Mouse (Mus musculus): ENCODE measurements around the gene Olfr699. TPM values are rescaled to one million over a fixed set of nuclear protein-coding genes. Genes with fewer than 3 reads are reported as not detected.

The Olfr699 gene
- total RNA-seq (2023) = not detected

GRCm38 (mm10) chr7:106793098-106793497 lies at the start of gene Olfr699:
Olfr699 (minus strand) TSS chr7:106793198.

GRCm38 (mm10) chr7:106833793-106834192 lies 40.8 kb upstream of the Olfr699 start, which contains the start of gene Olfr702:
Olfr702 (minus strand) TSS chr7:106833893.

GRCm38 (mm10) chr7:106813829-106814228 lies 20.8 kb upstream of the Olfr699 start, which contains the start of gene Olfr701:
Olfr701 (plus strand) TSS chr7:106814129.

GRCm38 (mm10) chr7:106808734-106809133 lies 15.7 kb upstream of the Olfr699 start, which contains the start of gene Olfr700:
Olfr700 (minus strand) TSS chr7:106808834.

DNA sequence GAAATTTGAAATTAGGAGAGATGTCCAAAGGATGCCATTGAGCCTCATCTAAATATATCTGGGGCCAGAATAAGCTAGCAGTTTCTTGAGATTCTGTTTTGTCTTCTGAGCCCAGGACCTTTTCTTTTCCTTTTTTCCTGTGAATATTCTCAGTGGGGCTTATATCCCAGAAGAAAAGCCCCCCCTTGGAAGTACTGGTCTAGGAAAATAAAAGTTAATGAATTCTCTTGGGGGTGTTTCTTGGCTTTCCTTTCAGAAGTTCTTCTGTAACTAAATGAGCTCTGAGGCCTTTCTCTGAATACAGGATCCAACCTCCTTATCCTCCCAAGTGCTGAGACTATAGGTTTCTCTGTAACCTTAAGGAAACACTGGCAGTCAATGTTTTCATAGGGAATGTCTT lies 37.7 kb downstream of the Olfr699 start, which contains the start of gene Olfr698:
Gene Olfr698 (minus strand): TSS at position 101 of the 400 bp plus-strand sequence.

DNA sequence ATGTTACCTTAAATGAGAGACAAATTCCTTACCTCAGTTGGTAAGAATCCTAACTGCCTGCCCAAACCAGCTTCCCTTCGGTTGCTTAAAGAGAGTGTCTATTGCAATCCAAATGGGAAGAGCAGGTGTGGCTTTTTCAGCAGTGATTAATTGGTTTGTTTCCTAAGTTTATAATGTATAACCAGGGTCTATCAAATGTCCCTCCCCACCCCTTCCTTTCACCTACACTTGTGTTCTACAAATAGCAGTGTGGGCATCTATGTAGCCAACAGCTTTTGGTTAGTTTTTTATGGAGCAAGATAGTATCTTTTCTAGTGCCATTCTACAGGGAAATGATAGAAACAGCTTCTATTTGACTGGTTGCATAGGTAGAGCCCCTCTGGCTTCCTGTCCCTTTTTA lies 50.7 kb downstream of the Olfr699 start, which contains the start of gene Olfr697:
Gene Olfr697 (minus strand): TSS at position 101 of the 400 bp plus-strand sequence.

Other genes with a start within 250 kb of the Olfr699 start
- gene Olfr693, start 112.6 kb downstream of the Olfr699 start, total RNA-seq (2023) = not detected
- not detected for gene Olfr694, start 101.4 kb downstream of the Olfr699 start, total RNA-seq (2023)
- not detected for gene Olfr695, start 76.8 kb downstream of the Olfr699 start, total RNA-seq (2023)
- gene Olfr697, start 50.8 kb downstream of the Olfr699 start, total RNA-seq (2023) = not detected
- gene Olfr698, start 37.8 kb downstream of the Olfr699 start, total RNA-seq (2023) = not detected
- not detected for gene Olfr700, start 15.6 kb upstream of the Olfr699 start, total RNA-seq (2023)
- gene Olfr701, start 20.9 kb upstream of the Olfr699 start, total RNA-seq (2023) = not detected
- gene Olfr702, start 40.7 kb upstream of the Olfr699 start, total RNA-seq (2023) = not detected
- not detected for gene Olfr703, start 50.2 kb upstream of the Olfr699 start, total RNA-seq (2023)
- not detected for gene Olfr704, start 70.0 kb upstream of the Olfr699 start, total RNA-seq (2023)
- not detected for gene Olfr705, start 83.7 kb upstream of the Olfr699 start, total RNA-seq (2023)
- gene Olfr706, start 95.0 kb upstream of the Olfr699 start, total RNA-seq (2023) = not detected
- gene Olfr707, start 108.0 kb upstream of the Olfr699 start, total RNA-seq (2023) = not detected
- gene Olfr1532-ps1, start 114.8 kb upstream of the Olfr699 start, total RNA-seq (2023) = not detected
- under 1 TPM; 0.15 to 0.18 TPM for gene Olfr709-ps1, start 139.0 kb upstream of the Olfr699 start, total RNA-seq (2023)
- not detected for gene Olfr710, start 155.1 kb upstream of the Olfr699 start, total RNA-seq (2023)
- gene Olfr6, start 170.7 kb upstream of the Olfr699 start, total RNA-seq (2023) = not detected
- not detected for gene Olfr711, start 182.3 kb upstream of the Olfr699 start, total RNA-seq (2023)
- gene Olfr2, start 212.9 kb upstream of the Olfr699 start, total RNA-seq (2023) = not detected
- not detected for gene Olfr713, start 238.0 kb upstream of the Olfr699 start, total RNA-seq (2023)